Mouse (Mus musculus): ENCODE results near the gene Irf2bpl.
A peak's percentile ranks its signal among the peaks of the same experiment; 100 is the strongest.

Gene Irf2bpl

DNA sequence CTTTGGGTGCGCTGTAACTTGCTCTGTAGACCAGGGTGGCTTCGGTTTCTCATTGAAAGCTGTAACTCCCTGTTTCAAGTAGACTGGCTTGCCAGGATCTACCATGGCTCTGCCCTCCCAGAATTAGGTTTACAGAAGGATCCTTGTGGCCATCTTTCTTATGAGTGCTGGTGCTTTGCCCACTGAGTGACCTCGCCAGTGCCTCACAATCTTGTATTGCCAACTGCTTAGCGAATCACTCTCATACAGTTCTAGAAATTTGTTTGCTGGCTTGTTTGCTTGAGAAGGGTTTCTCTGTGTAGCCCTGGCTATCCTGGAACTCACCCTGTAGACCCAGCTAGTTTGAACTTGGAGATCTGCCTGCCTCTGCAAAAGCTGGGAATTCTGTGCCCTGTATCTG lies 26.1 kb downstream of the Irf2bpl start:
- no peak for DNase-seq

DNA sequence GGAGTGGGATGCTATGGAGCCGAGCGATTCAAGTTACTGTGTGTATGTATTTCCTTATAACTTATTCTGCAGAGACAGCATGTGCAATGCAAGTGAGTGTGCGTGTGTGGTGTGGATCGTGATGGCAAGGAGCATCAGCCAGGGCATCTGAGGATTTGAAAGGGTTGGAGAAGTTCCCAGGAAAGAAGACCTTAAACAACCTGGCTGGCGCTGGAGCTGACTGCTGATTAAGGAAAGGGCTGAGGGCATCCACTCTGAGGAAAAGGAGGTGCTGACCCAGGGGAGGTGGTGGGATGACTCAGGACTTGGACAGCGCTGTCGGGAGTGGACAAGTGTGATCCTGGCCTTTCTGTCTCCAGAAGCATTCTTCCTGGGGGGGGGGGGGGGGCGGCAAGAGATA lies 27.3 kb downstream of the Irf2bpl start:
- no peak for DNase-seq

DNA sequence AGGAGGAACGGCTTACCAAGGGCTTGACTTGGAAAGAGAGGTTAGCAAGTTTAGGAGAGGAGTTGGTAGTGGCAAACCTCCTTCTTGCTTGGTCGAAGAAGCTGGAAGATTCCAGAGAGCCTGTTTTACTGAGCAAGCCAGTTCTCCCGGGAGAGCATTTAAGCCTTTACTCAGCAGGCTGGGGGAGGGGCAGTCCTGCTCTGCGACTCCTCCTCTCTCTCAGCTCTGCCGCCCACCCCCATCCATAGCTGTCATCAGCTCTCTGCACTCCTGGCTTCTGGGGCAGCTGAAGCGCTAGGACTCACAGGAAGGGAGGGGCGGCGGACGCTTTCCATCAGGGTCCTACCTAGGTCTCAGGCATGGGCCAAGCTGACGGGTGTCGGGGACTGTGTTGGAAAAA lies 28.9 kb downstream of the Irf2bpl start:
- DNase-seq, result peak; percentile 71

DNA sequence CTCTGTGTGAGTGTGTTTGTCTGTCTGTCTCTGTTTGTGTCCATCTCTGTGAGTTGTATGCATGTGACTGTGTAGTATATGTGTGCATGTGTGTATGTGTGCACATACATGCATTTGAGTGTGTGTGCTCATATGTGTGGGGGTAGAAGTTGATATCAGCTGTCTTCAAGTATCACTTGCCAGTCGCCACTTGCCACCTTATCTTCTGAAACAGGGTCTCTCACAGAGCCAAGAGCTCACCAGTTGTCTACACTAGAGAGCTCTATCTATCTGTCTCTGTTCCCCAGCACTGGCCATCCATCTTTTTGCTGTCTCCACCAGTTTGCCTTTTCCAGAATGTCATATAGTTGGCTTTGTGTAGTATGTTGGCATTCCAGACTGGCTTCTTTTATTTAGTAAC lies 31.1 kb downstream of the Irf2bpl start:
- no peak for DNase-seq

DNA sequence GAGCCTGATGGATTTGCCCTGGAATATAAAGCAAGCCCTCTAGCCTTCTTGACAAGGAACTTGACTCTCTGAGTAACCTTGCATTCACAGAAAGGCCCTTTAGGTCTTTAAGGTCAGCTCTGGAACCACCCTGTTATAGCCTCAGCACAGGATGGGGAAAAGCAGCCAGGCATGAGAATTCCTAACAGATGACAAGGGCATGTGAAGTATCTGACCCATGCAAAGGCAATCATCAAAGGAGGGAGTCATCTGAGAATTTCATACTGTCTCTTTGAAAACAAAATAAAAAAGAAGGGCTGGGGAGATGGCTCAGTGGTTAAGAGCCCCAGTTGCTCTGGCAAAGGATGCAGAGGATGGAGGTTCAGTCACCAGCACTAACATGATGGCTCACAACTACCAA lies 33.3 kb downstream of the Irf2bpl start:
- DNase-seq, result no peak

DNA sequence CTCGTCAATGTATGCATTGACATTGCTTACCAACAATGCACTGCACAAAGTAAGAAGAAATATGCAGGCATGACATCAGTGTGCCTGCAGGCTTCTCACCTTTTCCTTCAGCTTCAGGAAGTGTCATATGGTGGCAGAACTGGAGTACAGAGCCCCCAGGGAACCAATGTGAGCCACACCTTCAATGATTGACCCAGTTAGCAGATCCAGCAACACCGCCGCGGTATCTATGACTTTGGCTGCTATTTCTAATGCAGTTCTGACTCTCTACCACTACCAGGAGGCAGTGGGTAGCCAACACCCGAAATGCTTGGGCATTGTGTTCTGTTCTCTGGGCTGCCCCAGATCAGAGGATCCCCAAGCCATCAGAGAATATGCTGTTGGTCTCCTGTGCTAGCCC lies 33.9 kb downstream of the Irf2bpl start:
- DNase-seq, result no peak

DNA sequence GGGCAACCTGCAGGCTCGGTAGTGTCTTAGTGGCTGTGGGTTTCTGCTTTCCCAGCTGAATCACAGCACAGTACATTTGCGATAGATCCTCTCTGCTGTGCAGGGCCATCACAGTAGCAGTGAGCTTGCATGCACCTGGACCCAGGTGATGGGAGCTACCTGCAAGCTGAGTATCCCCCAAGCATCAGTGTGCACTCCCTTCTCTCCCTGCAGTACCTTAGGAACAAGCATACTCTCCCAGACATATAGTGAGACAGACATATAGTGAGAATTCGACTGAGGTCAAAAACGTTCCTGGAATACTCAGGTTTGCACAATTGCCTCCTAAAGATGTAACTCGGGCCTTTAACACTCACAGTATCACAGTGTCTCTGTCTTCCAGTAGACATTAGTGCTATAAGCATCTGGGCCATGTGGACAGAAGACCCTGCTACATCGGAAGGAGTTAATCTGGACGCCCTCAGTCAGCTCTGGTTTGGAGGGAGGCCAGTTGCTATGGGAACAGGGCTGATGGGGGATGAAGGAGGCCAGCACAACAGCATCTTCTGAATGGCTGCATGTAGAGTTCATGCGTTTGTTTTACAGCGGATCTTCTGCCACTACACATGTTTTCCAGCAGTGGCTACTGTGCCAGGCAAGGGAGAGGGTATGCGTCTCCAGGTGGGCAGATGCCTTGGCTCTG lies 34.5 kb downstream of the Irf2bpl start:
- DNase-seq, result no peak

DNA sequence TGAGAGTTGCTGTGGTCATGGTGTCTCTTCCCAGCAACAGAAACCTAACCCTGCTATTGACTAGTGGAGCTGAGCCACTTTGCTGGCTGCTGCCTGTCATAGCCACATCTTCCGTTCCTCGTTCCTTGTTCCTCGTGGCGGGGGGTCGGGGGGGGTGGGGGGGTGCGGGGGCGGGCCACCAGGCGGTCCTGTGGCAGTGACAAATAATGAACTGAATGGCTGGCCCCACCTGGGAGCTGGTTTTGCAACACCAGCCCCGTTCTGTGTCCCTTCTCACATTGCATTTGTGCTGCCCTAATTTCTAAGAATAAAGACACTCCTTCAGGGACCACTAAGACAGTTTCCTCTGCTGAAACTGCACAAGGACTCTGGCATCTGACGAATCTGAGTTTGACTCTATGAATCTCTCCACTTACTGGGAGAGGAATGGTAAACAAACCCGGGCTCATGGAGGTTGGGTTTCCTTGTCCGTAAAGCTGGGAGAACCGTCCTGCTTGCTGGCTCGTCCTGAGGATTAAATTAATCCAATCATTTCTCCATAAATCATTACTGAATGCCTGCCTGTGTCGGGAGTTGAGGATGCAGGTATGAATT lies 41.6 kb downstream of the Irf2bpl start:
- DNase-seq, result no peak

DNA sequence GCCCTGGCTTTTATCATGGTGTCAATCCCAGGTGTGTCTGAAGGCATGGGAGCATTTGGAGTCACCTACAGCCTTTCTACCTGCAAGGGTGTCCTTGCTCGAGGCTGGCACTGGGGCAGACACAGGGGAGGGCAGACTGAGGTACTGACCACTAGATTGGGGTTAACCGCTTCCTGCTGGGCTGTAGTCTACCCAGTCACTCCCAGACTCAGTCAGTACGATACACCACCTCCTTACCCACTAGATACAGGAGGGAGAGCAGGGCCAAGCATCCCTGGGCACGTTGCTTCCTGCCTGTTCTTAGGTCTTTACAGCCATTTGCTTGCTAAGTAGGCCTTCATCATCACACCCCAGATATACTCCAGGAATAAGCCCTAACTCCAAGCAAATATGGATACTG lies 44.1 kb downstream of the Irf2bpl start:
- no peak for DNase-seq

DNA sequence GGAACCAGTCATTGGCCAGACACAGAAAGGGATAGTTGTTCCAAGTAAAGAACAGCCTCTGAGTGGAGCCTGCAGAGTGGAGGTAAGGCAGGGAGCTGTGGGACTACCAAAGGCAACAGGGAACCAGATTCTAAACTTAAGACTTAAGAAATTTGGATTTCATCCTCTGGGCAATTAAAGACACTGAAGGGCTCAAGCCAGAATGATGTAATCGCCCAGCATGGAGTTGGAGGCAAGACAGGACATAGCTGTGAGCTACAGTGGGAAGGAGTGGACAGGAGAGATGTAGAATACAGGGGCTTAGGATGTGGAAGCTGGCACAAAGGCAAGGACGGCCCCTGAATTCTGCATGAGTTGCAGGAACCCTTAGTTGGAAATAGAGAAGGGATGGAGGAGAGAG lies 46.4 kb downstream of the Irf2bpl start:
- no peak for DNase-seq

DNA sequence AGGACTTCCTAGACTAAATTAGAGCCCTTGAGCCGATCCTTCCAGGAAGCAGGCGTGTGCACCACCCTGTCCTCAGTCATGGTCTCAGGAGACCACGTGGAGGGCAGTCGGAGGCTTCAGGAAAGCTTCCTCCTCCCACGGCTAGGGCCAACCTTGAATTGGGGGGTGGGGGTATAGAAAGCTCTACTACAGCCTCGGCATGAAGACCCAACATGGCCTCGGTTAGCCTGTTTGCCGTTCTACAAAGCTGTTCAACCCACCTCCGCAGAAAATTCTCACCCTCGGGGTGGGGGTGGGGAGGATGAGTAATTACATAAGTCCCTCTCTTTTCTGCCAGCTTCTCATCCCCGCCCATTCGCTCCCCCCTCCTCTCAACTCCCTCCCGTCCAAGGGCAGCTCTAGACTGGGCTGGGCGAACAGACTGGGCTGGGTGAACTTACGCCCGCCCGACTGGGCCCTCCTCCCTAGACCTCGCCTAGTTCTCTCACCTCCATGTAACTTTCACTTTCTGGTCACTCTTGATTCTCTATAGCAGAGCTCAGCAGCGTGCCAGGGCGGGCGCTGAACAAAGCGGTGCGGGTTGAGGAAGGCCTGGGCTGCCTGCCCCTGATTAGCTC lies 48.1 kb downstream of the Irf2bpl start:
- DNase-seq, result peak; percentile 86

DNA sequence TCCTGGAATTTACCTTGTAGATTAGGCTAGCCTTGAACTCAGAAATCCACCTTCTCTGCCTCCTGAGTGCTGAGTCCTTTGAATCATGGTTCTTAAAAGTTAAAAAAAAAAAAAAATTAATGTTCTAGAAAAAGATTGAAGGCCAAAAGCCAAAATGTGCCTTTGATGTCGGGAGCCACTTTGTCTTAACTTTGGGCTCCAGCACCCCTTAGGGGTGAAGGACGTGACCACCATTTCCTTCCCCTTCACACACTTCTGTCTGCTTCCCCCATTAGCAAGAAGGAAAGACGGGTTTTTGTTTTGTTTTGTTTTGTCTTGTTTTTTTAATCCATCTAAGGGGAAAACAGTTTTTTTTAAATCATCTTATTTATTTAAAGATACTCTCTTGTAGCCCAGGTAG lies 48.7 kb downstream of the Irf2bpl start:
- no peak for DNase-seq

DNA sequence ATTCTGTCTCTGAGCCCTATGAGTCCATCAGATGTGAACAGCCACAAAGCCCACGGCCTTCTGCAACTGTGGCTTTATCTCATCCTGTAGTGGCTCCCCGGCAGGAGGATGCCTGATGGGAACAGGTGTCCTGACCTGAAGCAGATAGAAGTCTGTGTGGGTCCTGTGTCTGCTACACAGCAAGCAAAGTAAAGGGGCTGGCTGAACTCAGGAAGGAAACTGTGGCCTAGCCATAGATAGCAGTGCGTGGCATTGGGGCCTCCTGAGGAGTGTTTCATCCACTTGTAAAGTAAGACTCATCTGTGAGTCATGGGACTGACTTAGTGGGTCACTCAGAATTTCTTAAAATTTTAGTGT lies 50.2 kb downstream of the Irf2bpl start:
- peak; percentile 53 for DNase-seq

DNA sequence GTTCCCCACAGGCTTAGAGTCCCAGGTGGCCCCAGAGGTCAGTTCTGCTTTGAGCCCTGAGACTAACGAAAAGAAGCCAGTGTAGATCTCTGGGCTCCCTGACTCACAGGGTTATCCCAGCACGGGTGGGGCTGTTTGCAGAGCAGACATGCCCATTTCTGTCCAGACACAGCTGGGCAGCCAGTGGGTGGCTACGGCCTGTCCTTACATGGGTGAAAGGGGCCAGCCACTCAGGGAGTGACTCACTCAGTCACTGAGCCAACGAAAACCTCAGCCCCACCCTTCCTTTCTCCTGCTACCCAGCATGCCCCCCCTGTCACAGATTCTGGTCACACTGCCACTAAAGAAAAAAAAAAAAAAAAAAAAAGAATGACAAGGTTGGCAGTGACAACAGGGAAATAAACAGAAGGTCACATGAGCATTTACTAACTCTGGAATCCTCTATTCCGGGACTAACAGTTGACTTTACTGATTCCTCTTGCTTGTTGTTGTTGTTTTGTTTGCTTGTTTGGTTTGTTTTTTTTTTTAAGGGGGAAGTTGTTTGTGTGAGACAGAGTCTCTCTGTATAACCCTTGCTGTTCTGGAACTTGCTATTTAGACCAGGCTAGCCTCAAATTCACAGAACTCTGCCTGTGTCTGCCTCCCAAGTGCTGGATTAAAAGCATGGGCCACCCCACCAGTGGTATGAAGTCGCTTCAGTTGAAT lies 50.7 kb downstream of the Irf2bpl start:
- peak; percentile 62 for DNase-seq

DNA sequence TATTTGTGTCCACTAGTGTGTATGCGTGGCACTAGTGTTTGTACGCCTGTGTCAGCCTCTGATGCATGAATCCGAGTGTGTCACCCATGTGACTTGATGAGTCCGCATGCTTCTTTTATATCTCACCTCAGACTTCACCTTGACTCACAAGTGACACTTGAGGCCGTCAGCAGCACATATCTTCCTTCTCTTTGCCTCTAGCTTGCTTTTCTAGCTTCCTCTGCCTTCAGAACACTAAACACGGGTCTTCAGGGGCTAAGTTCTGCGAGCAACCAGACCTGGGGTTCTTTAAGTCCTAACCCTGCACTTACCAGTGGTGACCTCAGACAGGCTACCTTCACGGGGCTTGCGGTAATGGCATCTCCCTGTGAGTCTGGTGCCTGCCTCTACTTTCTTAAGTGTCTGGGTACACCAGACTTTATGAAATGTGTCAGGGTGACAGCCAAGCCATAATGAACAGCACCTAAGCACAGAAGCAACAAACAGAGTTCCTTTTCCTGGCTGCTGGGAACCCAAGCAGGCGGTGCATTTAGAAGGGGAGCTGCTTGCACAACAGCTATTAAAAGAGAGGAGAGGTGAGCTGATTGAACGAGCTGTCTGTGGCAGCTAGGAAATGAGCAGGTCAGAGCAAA lies 51.9 kb downstream of the Irf2bpl start:
- no peak for DNase-seq

DNA sequence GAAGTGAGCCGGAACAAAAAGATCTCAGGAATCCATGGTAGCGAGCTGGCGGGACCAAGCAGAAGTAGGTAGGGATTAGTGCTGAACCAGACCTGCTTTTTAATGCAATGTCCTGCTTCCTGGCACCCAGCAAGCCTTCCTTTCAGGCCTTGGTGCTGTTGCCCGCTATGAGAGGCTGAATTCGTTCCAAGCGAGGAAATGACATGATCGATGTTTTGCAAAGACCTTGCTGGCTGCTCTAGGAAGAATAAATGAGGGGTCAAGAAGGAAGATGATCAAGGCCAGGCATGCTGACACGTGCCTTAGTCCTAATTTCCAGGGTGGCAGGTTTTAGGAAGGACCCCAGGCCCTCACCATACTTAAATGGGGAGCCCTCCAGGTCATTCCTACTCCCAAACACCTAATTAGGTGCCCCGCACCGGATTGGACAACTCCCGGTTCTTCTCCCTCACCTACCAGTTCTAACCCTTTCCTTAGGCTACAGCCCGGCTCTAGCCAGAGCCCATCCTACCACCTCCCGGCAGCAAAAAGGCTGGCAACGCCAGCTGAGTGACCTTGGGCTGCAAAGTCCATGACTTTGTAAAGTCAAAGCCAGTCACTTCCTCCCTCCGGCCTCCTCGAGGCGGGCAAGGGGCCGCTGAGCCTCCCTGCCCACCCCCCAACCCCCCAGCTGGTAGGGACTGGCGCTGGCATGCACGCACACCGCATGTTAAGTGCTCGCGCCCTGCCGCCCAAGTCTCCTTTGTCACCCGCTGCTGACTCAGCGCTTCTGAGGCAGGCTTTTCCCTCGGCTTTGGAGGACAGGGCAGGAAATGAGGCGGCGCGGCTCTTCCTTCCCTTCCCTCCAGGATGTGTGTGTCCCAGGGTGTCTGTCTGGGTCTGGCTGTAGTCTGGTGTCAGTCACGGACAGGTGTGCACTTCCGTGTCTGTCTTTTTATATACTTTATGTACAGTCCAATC lies 52.7 kb downstream of the Irf2bpl start:
- DNase-seq, result peak; percentile 74
